Mouse (Mus musculus) hindbrain, embryonic 12.5 days (tissue): ENCODE data around the gene Gm4214. TPM values are rescaled to one million over a fixed set of nuclear protein-coding genes. Genes with fewer than 3 reads are reported as not detected.
"Not testable (repeated sequence)": the region's sequence is repeated elsewhere in the genome, so short reads cannot be mapped to it uniquely, and the experiment has no call there.

ENCODE experiments used
- ATAC-seq: fragments of 200-750 bp; cut with Nextera tagmentation; 2 replicates; pipeline ENCODE4 v1.8.0; 2017; ENCODE audit warnings: moderate TSS enrichment; ENCODE audit not compliant: low FRiP score
- H3K27ac ChIP-seq: fragments of 300-500 bp; sonication (generic); 2 replicates; pipeline ENCODE4 v1.5.1; 2016; ENCODE audit warnings: mild to moderate bottlenecking
- H3K27me3 ChIP-seq: fragments of 300-500 bp; sonication (generic); 2 replicates; pipeline ENCODE4 v1.6.1; 2016; ENCODE audit warnings: mild to moderate bottlenecking
- H3K36me3 ChIP-seq: fragments of 300-500 bp; sonication (generic); 2 replicates; pipeline ENCODE4 v1.6.1; 2016; ENCODE audit warnings: mild to moderate bottlenecking
- H3K4me1 ChIP-seq: fragments of 300-500 bp; sonication (generic); 2 replicates; pipeline ENCODE4 v1.6.1; 2016
- H3K4me2 ChIP-seq: fragments of 300-500 bp; sonication (generic); replicated peaks from 2 replicates; pipeline ENCODE4 v1.6.1; 2016; ENCODE audit warnings: mild to moderate bottlenecking
- H3K4me3 ChIP-seq: fragments of 300-500 bp; sonication (generic); 2 replicates; pipeline ENCODE4 v1.5.1; 2016; ENCODE audit warnings: mild to moderate bottlenecking
- H3K9ac ChIP-seq: fragments of 300-500 bp; sonication (generic); 2 replicates; pipeline ENCODE4 v1.6.1; 2016; ENCODE audit warnings: mild to moderate bottlenecking, moderate library complexity
- H3K9me3 ChIP-seq: fragments of 300-500 bp; sonication (generic); replicated peaks from 2 replicates; pipeline ENCODE4 v1.6.1; 2016; ENCODE audit warnings: mild to moderate bottlenecking
- WGBS: fragments of 180-500 bp; shearing (Covaris S2); methylation state at CpG from one replicate; pipeline ENCODE4 v1.1.7; 2016; 5-methylcytosine and 5-hydroxymethylcytosine counted together
- polyA plus RNA-seq: library from polyadenylated mRNA; unstranded; fragments of >200 nt; fragmentation: Nextera tagmentation; extraction: Ambion mirVana; gene quantifications from 2 replicates; pipeline ENCODE4 v1.2.1, GENCODE M21; 2016

Gm4214 gene
- not detected in 2 replicates for polyA plus RNA-seq

DNA sequence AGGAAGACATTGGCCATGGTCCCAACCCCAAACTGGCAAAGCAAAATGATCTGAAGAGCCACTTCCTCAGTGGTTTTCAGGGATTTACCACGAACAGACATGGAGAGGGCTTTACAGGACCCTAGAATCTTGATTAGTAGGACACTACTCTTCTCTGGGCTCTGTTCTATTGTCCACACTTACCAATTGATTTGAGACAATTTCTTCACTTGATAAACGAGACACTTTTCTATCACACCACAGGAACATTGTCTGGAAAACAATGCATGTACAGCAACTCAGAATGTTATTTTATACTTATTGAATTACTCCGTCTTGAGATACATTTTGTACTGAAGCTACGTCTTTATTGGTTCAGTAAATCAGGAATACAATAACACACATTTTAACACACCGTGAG lies at the start of gene Gm4214:
Gene Gm4214 (minus strand): TSS at position 101 of the 400 bp plus-strand sequence.
- H3K9ac ChIP-seq, H3K4me2 ChIP-seq, H3K27me3 ChIP-seq, H3K36me3 ChIP-seq, H3K4me1 ChIP-seq, ATAC-seq, H3K27ac ChIP-seq, H3K9me3 ChIP-seq, H3K4me3 ChIP-seq: not testable (repeated sequence)
- WGBS, result no CpG with 5 or more reads among the region's 5 CpGs

DNA sequence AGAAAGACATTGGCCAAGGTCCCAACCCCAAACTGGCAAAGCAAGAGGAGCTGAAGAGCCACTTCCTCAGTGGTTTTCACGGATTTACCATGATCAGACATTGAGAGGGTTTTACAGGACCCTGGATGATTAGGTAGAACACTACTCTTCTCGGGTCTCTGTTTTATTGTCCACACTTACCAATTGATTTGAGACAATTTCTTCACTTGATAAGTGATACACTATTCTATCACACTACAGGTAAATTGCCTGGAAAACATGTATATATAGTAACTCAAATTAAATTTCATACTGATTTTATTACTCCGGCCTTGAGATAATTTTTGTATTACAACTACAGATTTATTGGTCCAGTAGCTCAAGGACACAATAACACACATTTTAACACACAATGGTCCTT lies 35.4 kb upstream of the Gm4214 start, which contains the start of gene Gm4216:
Gene Gm4216 (minus strand): TSS at position 101 of the 400 bp plus-strand sequence.
- H3K36me3 ChIP-seq, ATAC-seq: not testable (repeated sequence)
- WGBS, result no CpG with 5 or more reads among the region's 3 CpGs

More for the DNA sequence above, 35.4 kb upstream of the Gm4214 start, which contains the start of gene Gm4216:
- H3K27me3 ChIP-seq, H3K4me3 ChIP-seq, H3K9me3 ChIP-seq, H3K9ac ChIP-seq, H3K27ac ChIP-seq, H3K4me2 ChIP-seq, H3K4me1 ChIP-seq: not testable (repeated sequence)

Other genes with a start within 250 kb of the Gm4214 start
- not detected in 2 replicates for gene Vmn1r157, start 223.0 kb downstream of the Gm4214 start, polyA plus RNA-seq
- not detected in 2 replicates for gene Vmn1r158, start 193.9 kb downstream of the Gm4214 start, polyA plus RNA-seq
- not detected in 2 replicates for gene Vmn1r159, start 141.1 kb downstream of the Gm4214 start, polyA plus RNA-seq
- not detected in 2 replicates for gene Vmn1r160, start 113.4 kb downstream of the Gm4214 start, polyA plus RNA-seq
- not detected in 2 replicates for gene Gm4216, start 35.2 kb upstream of the Gm4214 start, polyA plus RNA-seq
- not detected in 2 replicates for gene Vmn1r163, start 70.9 kb upstream of the Gm4214 start, polyA plus RNA-seq
- not detected in 2 replicates for gene Gm8720, start 82.8 kb upstream of the Gm4214 start, polyA plus RNA-seq
- not detected in 2 replicates for gene Gm10662, start 159.8 kb upstream of the Gm4214 start, polyA plus RNA-seq
- not detected in 2 replicates for gene Vmn1r165, start 232.7 kb upstream of the Gm4214 start, polyA plus RNA-seq